In the genomic region with DNA sequence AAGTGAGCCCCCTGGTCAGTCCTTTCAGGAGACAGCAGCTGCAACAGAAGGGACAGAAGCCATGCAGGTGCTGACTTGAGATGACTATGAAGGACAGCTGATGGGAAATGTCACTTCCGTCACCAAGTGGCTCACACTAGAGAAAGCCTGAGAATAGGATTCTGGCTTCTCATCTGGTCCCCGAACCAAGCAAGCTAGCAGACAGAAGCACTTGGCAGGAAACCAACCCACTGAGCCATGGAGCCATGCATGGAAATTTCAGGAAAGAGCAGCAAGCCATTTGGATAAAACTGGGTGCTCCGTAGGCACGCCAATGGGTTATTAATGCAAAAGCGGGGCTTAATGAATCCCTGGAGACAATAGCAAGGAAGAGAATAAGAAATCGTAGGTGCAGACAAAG, we compare ENCODE assay signal across 14 mouse cellular contexts.
DNase-seq lines count a peak whose midpoint lies in the region; ATAC-seq and TF ChIP-seq lines count a peak whose summit lies in the region.
"Had no signal": no experiment of that assay in that cellular context is flagged by ENCODE, and none has a peak within 500 bp of the region (broad histone marks: within the 10 kb centered on the region; RNA-seq: fewer than 3 reads in every experiment).

No protein-coding gene starts in this region.

- no peak for TF ChIP-seq CTCF in Patski (IDR thresholded peaks at IDR 0.05)

- POLR2A ChIA-PET in Patski (lab: Charles Lee): interaction anchor here (1.4 kb wide), 1 partner anchor 60 kb away, joined by 7 read pairs; no protein-coding TSS in a partner anchor

- in situ Hi-C loops in Patski (cut with MboI; ENCODE audit: low pct_unique_long_range_greater_than_20kb): no loop called here

- CTCF ChIA-PET in Patski (lab: Charles Lee): interaction anchor here (1.3 kb wide), 1 partner anchor 11 kb away, joined by 3 read pairs; no protein-coding TSS in a partner anchor

- DNase-seq in cerebellum, postnatal 10 days: peak; percentile 64 to 65
- no peak for DNase-seq in cerebellum, postnatal 36 days
- DNase-seq in kidney, postnatal 10 days: peak; percentile 31
- no peak for DNase-seq in kidney, adult 11 months
- DNase-seq in Patski (ENCODE audit: low read depth, low spot score): peak; percentile 56
- DNase-seq in layer of hippocampus, postnatal 10 days (ENCODE audit: low spot score in 2 of 2): peak; percentile 34 to 44
- DNase-seq in heart, adult 8-10 months (ENCODE audit: low spot score): no peak
- DNase-seq in gastrocnemius, postnatal 10 days: no peak
- DNase-seq: adrenal gland, adult 8-10 months; liver; right cerebral cortex, postnatal 4 days had no signal

- H3K27me3 ChIP-seq in Patski: no peaks in the 10 kb centered on the region
- H3K27me3 ChIP-seq: embryonic facial prominence, embryonic 15.5 days; midbrain, embryonic 13.5 days had no signal

- peak; percentile 22 for ATAC-seq in Patski
- ATAC-seq: lung, postnatal 0 days; midbrain, embryonic 13.5 days had no signal

Comparison
In these comparisons a context has a peak if more than half of its experiments do, and no peak if none do; other contexts are left out.
1. DNase-seq: peak in cerebellum, postnatal 10 days (2 of 2), kidney, postnatal 10 days (single experiment), Patski (single experiment) and layer of hippocampus, postnatal 10 days (2 of 2); none in cerebellum, postnatal 36 days (0 of 2), kidney, adult 11 months (single experiment), heart, adult 8-10 months (single experiment) and gastrocnemius, postnatal 10 days (single experiment).